Mouse (Mus musculus): Measurements from ENCODE around the gene Samd4b.
"Not testable (repeated sequence)": the region's sequence is repeated elsewhere in the genome, so short reads cannot be mapped to it uniquely, and the experiment has no call there.

Gene Samd4b

DNA sequence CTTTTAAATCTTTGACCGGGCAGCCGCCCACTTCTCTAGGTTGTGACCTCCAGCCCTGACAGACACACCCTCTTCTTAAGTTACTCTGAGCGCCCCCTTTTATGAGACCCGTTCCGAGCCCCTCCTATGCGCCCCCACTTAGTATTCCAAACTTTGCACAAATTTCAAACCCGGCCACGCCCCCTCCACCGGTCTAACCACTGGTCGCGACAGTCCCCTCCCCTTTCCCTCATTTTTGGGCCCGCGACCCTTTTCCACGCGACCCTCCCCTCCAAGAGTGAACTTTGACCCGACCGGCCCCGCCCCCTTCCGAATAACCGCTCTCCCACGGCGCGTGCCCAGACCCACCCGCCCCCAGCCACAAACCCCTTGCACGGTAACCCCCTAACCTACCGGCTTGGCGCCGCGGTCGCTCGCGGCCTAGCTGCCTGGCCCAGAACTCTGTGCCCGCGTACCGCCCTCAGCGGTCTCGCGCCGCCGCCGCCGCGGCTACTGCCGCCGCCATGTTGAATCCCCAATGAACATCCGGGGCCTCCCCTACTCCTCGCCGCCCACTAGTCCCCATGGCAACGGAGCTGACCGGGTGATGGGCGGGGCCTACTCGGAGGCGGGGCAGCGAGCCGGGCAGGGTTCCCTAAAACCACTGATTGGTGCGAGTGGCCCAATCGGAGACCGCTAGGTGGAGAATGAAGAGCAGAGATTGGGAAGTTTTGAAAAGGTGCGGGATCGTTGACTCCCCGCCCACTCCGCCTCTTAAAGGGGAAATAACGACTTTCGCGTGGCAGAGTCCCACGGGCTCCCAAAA is at the start of gene Samd4b, which contains the start of gene Pak4:
Gene Samd4b, minus strand, starts transcription at position 503 of the 805 bp plus-strand sequence.
Gene Pak4, minus strand, starts transcription at position 544 of the 805 bp plus-strand sequence.
- peak; percentile 99 for DNase-seq (ENCODE audit: low spot score)

- DNase-seq (ENCODE audit: low spot score): no peak
These were observed 49.1 kb upstream of the Samd4b start for GRCm38 (mm10) chr7:28647016-28647415.

DNA sequence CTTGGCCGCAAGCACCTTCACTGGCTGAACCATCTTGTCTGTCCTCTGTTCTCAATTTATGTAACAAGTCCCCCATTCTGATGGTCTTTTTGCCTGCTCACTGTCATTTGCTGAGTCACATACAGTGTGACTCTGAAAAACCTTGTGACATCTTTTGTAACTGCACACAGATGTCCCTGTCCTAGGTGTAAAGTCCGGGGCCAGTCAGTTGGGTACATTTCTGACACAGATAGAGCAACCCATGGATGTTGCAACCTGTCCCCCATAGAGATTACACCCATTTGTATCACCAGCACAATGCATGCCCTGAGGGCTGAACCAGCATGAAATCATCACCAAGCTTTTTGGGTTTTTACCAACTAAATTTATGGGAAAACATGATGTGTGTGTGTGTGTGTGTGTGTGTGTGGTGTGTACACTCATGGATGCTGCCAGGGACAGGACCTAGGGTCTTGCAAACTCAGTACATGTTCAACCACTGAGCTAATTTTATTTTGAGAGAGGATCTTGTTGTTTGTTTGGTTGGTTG is 48.1 kb upstream of the Samd4b start:
- DNase-seq (ENCODE audit: low spot score): no peak

GRCm38 (mm10) chr7:28645366-28645765 is 47.4 kb upstream of the Samd4b start:
- no peak for DNase-seq (ENCODE audit: low spot score)

GRCm38 (mm10) chr7:28641546-28641945 is 43.6 kb upstream of the Samd4b start:
- no peak for DNase-seq (ENCODE audit: low spot score)

DNA sequence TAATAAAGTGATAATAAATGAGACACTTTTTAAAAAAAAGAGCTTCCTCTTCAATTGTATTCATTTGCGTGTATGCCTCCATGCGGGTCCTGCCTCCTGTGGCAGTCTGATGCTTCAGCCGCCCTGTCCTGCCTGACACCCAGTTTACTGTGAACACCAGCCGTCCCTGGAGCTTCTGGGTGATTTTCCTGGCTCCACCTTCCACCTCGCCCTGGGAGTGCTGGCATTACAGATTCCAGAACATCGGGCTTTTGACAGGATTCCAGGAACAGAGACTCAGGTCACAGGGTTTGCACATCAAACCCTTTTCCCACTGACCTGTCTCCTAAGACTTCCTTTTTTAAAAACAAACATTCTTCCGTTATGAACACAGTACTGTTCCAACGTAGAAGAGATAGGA is 39.6 kb upstream of the Samd4b start:
- DNase-seq (ENCODE audit: low spot score): no peak

GRCm38 (mm10) chr7:28634128-28634527 is 36.2 kb upstream of the Samd4b start:
- no peak for DNase-seq (ENCODE audit: low spot score)

DNA sequence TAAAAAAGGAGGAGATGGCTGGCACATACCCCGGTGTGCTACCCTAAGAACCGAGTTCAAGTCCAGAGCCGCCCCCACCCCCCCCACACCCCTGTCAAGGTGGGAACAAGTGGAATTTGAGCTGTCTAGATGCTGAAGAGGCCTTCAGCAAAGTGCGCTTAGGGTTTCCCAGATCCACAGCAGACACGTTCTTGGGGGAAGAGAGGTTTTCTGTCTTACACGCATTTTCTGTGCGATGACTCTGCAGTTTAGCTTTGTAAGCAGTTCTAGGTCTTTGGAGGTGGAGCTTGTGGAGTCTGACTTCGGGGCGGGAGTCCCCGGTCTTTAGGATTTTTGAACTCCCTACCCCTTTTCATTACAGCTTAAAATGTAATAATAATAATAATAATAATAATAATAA is 33.1 kb upstream of the Samd4b start, which contains the start of gene Acp7:
Gene Acp7, minus strand, starts transcription at position 260 of the 400 bp plus-strand sequence.
- no peak for DNase-seq (ENCODE audit: low spot score)

DNA sequence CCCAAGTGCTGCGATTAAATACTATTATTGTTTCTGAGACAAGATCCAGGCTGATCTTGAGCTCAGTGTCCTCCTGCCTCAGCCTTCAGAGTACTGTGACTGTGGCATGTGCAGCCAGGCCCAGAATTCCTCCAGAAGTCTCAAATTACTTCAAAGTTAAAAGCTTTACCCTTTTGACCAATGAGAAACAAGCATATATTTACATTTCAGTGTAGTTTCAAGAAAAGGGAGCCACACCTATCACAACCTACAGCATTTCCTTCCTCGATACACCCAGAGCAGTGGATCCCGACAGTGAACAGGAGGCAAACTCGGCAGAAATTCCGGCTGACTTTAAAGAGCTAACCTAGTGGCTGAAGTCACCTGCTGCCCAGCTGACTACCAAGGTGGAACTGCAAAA is 26.8 kb upstream of the Samd4b start:
- DNase-seq (ENCODE audit: low spot score): no peak

GRCm38 (mm10) chr7:28619098-28619715 is 21.3 kb upstream of the Samd4b start:
- no peak for DNase-seq (ENCODE audit: low spot score)

GRCm38 (mm10) chr7:28605951-28606350 is 8.0 kb upstream of the Samd4b start:
- no peak for DNase-seq (ENCODE audit: low spot score)

GRCm38 (mm10) chr7:28603788-28604187 is 5.8 kb upstream of the Samd4b start:
- DNase-seq (ENCODE audit: low spot score): not testable (repeated sequence)

- no peak for DNase-seq (ENCODE audit: low spot score)
These were observed 5.2 kb upstream of the Samd4b start for GRCm38 (mm10) chr7:28603136-28603535.

GRCm38 (mm10) chr7:28601668-28602067 is 3.7 kb upstream of the Samd4b start:
- no peak for DNase-seq (ENCODE audit: low spot score)

- DNase-seq (ENCODE audit: low spot score): peak; percentile 47
These were observed 3.1 kb upstream of the Samd4b start for GRCm38 (mm10) chr7:28601029-28601428.

DNA sequence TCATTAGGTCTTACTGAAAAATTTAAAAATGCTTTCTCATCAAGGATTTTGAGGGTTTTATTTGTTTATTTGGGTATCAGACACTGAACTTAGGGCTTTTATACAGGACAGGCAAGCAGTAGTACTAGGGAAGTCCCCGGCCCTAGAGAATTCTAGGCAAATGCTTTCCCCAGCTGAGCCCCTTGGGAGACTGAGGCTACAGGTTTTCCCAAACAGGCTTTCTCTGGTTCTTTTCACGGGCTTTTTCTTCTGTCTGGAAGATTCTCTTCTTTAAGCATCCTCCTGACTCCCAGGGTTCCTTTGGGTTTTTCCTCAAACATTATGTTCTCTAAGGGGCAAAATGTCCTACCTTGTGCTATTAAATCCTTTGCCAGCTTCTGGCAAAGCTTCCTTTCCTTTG is 1.0 kb upstream of the Samd4b start:
- no peak for DNase-seq (ENCODE audit: low spot score)

- no peak for DNase-seq (ENCODE audit: low spot score)
These were observed 720 bp downstream of the Samd4b start for GRCm38 (mm10) chr7:28597277-28597570.

DNA sequence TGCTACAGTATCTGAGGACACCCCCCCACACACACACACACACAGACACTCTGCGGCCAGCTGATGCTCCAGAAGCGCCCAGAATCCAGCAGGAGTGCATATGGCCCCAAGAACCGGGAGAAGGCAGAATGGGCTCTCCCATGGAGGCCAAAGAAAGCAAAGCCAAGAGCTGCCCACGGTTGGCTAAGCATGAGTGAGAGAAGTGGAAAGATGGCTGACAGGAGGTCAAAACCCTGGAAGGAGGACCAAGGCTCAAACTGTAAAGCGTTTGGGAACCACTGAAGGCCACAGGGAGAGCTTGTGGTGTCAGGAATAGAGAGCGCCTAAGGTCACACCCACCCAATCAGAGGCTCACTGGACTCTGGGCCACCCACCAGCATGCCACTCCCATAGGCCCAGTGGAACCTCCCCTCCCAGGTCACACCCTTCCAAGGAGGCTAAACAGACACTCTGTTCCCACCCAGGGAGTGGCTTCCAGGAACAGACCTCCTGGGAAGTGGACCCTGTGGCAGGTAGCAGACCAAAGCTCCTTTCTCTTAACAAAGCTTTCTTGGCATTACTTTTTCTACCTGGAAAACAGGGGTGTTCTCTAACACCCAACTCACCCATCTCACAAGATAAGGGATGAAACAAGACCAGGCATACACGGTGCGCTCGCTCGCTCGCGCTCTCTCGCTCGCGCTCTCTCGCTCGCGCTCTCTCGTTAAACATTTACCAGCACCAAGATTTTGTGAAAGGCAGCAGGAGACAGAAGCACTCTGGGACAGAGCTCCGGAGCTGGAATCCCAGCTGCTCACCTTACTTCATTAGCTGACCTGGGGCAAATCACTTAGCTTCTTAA is 1.3 kb downstream of the Samd4b start:
- no peak for DNase-seq (ENCODE audit: low spot score)

- no peak for DNase-seq (ENCODE audit: low spot score)
These were observed 2.1 kb downstream of the Samd4b start for GRCm38 (mm10) chr7:28595751-28596435.

GRCm38 (mm10) chr7:28593206-28594111 is 4.5 kb downstream of the Samd4b start:
- no peak for DNase-seq (ENCODE audit: low spot score)

DNA sequence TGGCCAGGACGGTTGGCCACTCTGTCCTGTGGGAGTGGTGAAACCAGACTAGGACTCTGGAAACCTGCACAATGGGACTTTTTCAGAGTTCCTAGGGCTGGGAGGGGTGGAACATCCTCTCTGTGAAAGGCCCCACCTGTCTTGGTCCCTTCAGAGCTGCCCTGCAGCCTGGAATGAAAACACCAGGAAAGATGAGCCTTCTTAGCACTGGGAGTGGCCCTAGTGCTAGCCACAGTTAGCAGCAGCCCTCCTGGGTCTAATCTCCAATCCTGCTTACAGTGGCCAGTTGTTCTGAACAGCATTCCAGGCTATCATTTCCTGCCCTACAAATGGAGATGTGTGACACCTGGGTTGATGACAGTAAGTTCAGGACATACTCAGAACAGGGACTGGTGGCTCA is 6.1 kb downstream of the Samd4b start:
- DNase-seq (ENCODE audit: low spot score): no peak

All from urinary bladder, postnatal 10 days (tissue).